In genomic region chr1:38788904-38789303, GRCm38 (mm10) we compare ENCODE assay signal across 11 mouse cellular contexts. TPM values are rescaled to one million over a fixed set of nuclear protein-coding genes. Genes with fewer than 3 reads are reported as not detected.
DNase-seq lines count a peak whose midpoint lies in the region; ATAC-seq and TF ChIP-seq lines count a peak whose summit lies in the region.
"Had no signal": no experiment of that assay in that cellular context is flagged by ENCODE, and none has a peak within 500 bp of the region (broad histone marks: within the 10 kb centered on the region; RNA-seq: fewer than 3 reads in every experiment).

No protein-coding gene starts in this region.

- no peak overlapping the region for H3K4me2 ChIP-seq in kidney, embryonic 14.5 days (replicated peaks; ENCODE audit: low read depth, low read length)
- no peak overlapping the region for H3K4me2 ChIP-seq in forebrain, embryonic 12.5 days
- H3K4me2 ChIP-seq: hindbrain, embryonic 12.5 days; neural tube, embryonic 13.5 days had no signal

- no peaks in the 10 kb centered on the region for H3K27me3 ChIP-seq in kidney, adult 2 months (replicated peaks; ENCODE audit: control insufficient read depth, insufficient read depth, low read length)
- H3K27me3 ChIP-seq in kidney, embryonic 14.5 days (ENCODE audit: control insufficient read depth, insufficient read depth, low read length): no peaks in the 10 kb centered on the region
- no peaks in the 10 kb centered on the region for H3K27me3 ChIP-seq in forebrain, embryonic 12.5 days
- H3K27me3 ChIP-seq: hindbrain, embryonic 12.5 days; neural tube, embryonic 13.5 days had no signal

- DNase-seq in kidney, adult 2 months: no peak
- DNase-seq in thymus, postnatal 0 days (ENCODE audit: low spot score): peak; percentile 39
- no peak for DNase-seq in thymus, postnatal 36 days
- peak; percentile 54 for DNase-seq in R1 (ENCODE audit: low read depth, low spot score)
- peak; percentile 21 for DNase-seq in thymus, postnatal 25 days
- DNase-seq in adrenal gland, postnatal 25 days: no peak

- H3K4me3 ChIP-seq in kidney, adult 2 months (ENCODE audit: insufficient read depth, low read depth, low read length): no peak overlapping the region
- H3K4me3 ChIP-seq in kidney, embryonic 14.5 days (ENCODE audit: low read length): no peak overlapping the region
- H3K4me3 ChIP-seq in forebrain, embryonic 12.5 days (replicated peaks): no peak overlapping the region
- H3K4me3 ChIP-seq: hindbrain, embryonic 12.5 days; neural tube, embryonic 13.5 days had no signal

- no peak overlapping the region for H3K9ac ChIP-seq in kidney, embryonic 14.5 days (ENCODE audit: low read depth, low read length)
- no peak overlapping the region for H3K9ac ChIP-seq in forebrain, embryonic 12.5 days
- H3K9ac ChIP-seq: hindbrain, embryonic 12.5 days; neural tube, embryonic 13.5 days had no signal

- 0 out of 2 replicates have a peak, but pooled peaks have one; percentile 10 for TF ChIP-seq CTCF in kidney, adult 2 months (conservative IDR thresholded peaks at IDR 0.05; ENCODE audit: insufficient read depth, insufficient read length, low read depth, low read length)

- no peaks in the 10 kb centered on the region for H3K4me1 ChIP-seq in kidney, adult 2 months (ENCODE audit: control insufficient read depth, insufficient read depth, low read length)
- no peaks in the 10 kb centered on the region for H3K4me1 ChIP-seq in kidney, embryonic 14.5 days (ENCODE audit: control insufficient read depth, insufficient read depth, low read length)
- H3K4me1 ChIP-seq in forebrain, embryonic 12.5 days: peaks cover 5% of the 10 kb centered on the region

- ATAC-seq in kidney, embryonic 14.5 days (ENCODE audit: low FRiP score, low TSS enrichment): no peak
- no peak for ATAC-seq in forebrain, embryonic 12.5 days (ENCODE audit: low FRiP score)

- no peaks in the 10 kb centered on the region for H3K36me3 ChIP-seq in kidney, adult 2 months (ENCODE audit: control insufficient read depth, insufficient read depth, low read length)
- no peaks in the 10 kb centered on the region for H3K36me3 ChIP-seq in kidney, embryonic 14.5 days (ENCODE audit: control insufficient read depth, insufficient read depth, low read length)
- no peaks in the 10 kb centered on the region; the same call in 1 of the 2 replicates for H3K36me3 ChIP-seq in forebrain, embryonic 12.5 days (replicated peaks)
- H3K36me3 ChIP-seq: hindbrain, embryonic 12.5 days had no signal

- WGBS in kidney, adult 2 months: 85% methylated on average over 3 of the region's 3 CpGs
- WGBS in kidney, embryonic 14.5 days: 72% methylated on average over 3 of the region's 3 CpGs
- 71% methylated on average over 3 of the region's 3 CpGs for WGBS in forebrain, embryonic 12.5 days

- H3K27ac ChIP-seq in kidney, adult 2 months (ENCODE audit: insufficient read depth, low read depth, low read length): no peak overlapping the region
- H3K27ac ChIP-seq in kidney, embryonic 14.5 days (ENCODE audit: low read depth, low read length): no peak overlapping the region
- no peak overlapping the region for H3K27ac ChIP-seq in forebrain, embryonic 12.5 days
- H3K27ac ChIP-seq: macrophage had no signal

- no peaks in the 10 kb centered on the region for H3K9me3 ChIP-seq in kidney, embryonic 14.5 days (ENCODE audit: control insufficient read depth, low read length)
- no peaks in the 10 kb centered on the region for H3K9me3 ChIP-seq in forebrain, embryonic 12.5 days
- H3K9me3 ChIP-seq: hindbrain, embryonic 12.5 days; neural tube, embryonic 13.5 days had no signal

- TF ChIP-seq POLR2A in kidney, adult 2 months (IDR thresholded peaks at IDR 0.05; ENCODE audit: low read depth, low read length): no peak

RNA-seq across cellular contexts. Expression of gene Lonrf2, which starts 47.6 kb away (rescaled TPM):
- 0.34 and 0.38 TPM in 2 replicates for polyA plus RNA-seq in kidney, adult 2 months (2012; rRNA removed)
- polyA plus RNA-seq in kidney, embryonic 14.5 days (2014; fragmentation: Nextera tagmentation; extraction: Ambion mirVana): 1.4 and 2.6 TPM in 2 replicates
- polyA plus RNA-seq in thymus, postnatal 0 days (2015; fragmentation: Nextera tagmentation; extraction: Ambion mirVana): 0.09 and 0.10 TPM in 2 replicates
- polyA plus RNA-seq in forebrain, embryonic 12.5 days (2016; fragmentation: Nextera tagmentation; extraction: Ambion mirVana): 6.0 and 6.1 TPM in 2 replicates
- total RNA-seq in adrenal gland, postnatal 25 days (2021): 5.7 and 7.8 TPM in 2 replicates
- polyA plus RNA-seq: macrophage had no signal

Comparison
In these comparisons a context has a peak if more than half of its experiments do, and no peak if none do; other contexts are left out.
1. DNase-seq: peak in thymus, postnatal 0 days (single experiment), R1 (single experiment) and thymus, postnatal 25 days (single experiment); none in kidney, adult 2 months (single experiment), thymus, postnatal 36 days (0 of 2) and adrenal gland, postnatal 25 days (single experiment).